Mouse (Mus musculus): ENCODE measurements around the gene A930033H14Rik.

GRCm38 (mm10) chr10:69162577-69162976 lies 50.3 kb downstream of the A930033H14Rik start:
- TF ChIP-seq CTCF (IDR thresholded peaks at IDR 0.05) (no peak), EP300 (IDR thresholded peaks at IDR 0.05) (no peak)
